Mouse (Mus musculus): ENCODE data around the gene Esrp2.
A peak's percentile ranks its signal among the peaks of the same experiment; 100 is the strongest.

The Esrp2 gene

DNA sequence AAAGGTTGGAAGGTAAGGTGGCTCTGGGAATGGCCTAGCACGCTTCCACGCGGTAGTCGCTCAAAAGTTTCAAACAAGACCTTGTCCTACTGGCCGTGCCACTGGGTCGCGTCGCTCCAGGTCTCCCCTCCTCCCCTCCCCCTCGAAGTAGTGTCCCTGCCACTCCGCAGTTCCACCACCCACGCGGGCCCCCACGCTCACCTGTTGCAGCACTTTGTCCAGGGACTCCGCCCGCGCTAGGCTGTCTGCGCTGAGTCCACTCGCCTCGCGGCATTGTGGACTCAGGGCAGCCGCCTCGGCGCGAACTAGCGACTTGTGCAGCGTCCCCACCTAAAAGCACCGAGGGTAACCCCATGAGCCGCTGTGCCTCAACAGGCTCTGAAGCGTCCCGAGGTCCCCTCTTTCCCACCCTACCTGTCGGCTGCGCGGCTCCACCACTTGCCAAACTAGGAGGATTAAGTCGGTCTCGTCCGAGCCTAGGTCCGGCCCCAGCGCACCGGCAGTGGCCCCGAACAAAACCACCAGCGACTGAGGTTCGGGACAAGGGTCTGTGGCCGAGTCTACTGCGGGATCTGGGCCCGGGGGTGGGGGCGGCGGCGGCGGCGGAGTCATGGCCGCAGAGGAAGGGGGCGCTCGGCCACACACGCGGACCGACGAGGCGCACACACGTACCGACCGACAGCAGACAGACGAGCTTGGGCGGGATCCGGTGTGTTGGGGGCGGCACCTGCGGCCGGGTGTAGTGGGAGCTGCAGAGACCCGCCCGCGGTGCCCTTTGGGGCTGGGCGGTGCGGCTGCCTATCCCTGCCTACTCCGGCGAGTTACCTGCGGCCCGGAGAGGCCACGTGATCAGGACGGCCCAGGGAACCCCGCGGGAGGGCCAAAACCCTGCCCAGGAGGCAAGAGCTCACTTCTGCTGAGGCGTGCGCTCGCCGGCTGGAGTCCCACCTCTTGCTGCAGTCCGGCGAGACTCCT is at the start of gene Esrp2:
Esrp2 (minus strand) TSS at position 819 of the 975 bp plus-strand sequence.
- DNase-seq (ENCODE audit: low read depth, low spot score): no peak

DNA sequence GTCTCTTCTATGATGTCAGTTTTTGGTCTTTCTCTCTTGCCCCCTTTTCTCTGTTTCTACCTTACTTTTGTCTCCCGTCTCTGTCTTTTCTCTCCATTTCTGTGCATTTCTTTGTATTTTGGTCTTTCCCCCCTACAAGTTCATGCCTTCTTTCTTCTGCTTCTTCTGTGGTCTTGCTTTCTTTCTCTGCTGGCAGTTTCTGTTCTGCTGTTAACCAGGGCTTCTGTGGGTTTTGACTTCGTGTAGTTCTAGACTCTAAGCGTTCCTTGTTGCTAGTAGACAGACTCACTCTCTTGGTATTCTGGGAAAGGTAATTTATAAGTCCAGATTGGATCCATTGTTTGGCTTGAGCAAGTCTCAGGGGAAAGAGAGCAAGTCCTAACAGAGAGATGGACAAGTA is 49.6 kb upstream of the Esrp2 start:
- no peak for DNase-seq (ENCODE audit: low read depth, low spot score)

DNA sequence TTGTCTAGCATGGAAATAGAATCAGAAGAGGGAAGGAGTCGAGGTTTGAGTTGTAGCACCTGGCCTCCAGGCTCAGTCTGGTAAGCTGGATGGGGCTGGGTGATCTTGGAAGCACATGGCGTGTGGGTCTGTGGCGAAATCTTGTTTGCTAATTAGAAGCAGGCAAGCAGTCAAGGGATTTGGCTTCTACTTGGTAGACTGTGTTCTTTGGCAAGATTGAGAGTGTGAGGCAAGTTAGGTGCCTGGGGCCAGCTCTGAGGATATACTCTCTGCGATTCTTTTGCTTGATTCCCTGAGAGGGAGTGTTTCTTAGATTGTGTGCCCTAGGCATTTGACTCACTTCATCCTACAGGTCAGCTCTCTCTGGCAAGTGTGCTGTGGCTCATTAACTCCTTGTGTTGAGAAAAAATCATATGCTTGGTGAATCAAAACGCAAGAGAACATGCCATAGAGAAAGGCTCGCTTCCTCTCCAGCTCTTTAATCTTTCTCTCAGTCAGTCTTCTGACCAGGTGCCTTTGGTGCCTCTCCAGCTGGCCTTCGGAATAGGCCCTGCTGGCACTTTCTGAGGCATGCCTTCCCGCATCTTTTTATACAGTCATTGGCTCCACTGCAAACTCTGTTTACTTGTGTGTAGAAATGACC is 49.0 kb upstream of the Esrp2 start:
- no peak for DNase-seq (ENCODE audit: low read depth, low spot score)

DNA sequence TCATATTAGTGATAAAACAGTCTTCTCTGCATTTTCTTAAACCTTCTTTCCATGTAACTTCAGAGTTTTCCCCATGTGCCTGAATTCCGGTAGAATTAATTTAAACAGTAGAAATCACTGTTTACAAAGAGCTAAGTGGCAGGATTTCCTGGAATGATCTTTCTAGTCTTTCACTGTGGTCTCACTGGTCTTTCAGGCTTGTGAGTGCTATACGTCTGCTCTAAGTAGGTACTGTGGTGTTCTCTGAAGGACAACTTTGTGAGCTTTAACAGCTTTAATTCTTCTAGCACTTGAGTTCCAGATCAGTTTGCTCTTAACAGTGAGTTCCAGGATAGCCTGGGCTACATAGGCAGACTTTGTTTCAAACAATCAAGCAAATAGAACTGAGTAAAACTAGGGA is 41.7 kb upstream of the Esrp2 start:
- no peak for DNase-seq (ENCODE audit: low read depth, low spot score)

DNA sequence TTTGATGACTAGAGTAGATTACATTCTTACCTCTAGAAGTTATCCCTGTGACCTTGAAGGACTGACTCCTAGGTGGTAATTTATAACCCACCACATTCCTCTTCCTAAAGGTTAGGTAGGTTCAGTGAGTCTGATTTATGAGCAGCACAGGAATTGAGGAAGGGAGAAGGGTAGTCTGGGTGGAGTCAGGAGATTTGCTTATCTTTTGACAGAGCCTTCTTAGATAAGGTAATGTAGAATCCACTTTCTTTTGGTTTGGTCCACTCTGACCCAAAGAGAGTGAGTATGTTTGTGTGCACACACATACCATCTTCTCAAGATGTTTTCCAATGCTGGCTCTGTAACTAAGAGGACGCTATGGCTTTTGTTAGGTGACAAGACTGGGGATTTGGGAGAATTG is 40.8 kb upstream of the Esrp2 start:
- no peak for DNase-seq (ENCODE audit: low read depth, low spot score)

DNA sequence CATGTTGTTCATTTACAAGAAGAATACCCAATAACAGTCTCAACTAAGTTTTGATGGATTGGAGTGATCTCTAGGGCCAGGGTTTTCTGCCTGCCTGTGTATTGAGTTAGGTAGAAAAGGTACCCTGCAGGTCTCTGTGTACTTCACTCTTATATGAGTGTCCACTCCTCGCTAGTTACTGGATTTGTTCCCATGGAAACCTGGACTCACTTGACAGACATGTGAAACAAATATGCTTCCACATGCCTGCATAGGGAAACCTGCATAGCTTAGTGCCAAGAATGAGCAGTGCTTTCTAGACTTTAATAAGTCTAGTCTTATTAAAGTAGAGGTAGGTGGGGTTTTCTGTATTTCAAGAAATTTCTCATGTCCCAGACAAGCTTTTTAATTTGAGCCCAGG is 40.1 kb upstream of the Esrp2 start:
- DNase-seq (ENCODE audit: low read depth, low spot score): no peak

DNA sequence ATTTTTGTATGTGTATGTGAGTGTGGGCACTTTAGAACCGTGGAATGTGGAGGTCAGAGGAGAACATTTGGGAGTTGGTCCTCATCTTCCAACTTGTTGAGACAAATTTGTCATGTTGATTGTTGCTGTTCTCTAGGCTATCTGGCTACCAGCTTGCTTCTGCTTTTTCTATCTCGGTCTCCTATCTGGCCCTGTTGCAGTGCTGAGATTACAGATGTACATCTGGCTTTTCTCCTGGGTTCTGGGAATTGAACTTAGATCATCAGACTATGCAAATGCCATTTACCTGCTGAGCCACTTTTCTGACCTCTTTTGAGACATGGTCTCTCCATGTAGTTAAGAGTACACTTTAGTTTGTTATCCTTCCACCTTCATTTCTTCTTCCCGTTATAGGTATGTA is 36.8 kb upstream of the Esrp2 start:
- DNase-seq (ENCODE audit: low read depth, low spot score): no peak

DNA sequence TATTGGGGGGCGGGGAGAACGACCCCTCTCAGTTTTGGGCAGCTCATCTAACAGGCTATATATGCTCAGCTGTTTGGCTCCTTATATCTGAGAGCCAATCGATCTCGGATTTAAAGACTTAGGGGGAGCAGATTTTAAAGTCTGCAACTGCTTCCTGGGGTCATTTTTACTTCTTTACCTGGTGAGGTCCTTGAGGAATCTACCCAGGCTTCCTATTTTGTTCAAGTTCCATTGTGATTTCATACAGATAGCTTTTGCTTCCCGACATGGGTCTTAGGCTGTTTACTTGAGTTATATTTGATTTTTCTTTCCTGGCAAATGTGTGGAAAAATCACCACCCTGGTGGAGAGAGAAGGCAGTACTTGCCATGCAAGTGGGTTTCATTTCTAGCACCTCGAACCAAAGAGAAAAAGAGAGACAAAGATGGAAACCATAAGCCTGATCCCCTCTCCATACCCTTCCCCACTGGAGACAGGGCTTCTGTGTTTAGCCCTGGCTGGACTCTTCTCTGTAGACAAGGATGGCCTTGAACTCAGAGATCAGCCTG is 33.2 kb upstream of the Esrp2 start:
- DNase-seq (ENCODE audit: low read depth, low spot score): no peak

DNA sequence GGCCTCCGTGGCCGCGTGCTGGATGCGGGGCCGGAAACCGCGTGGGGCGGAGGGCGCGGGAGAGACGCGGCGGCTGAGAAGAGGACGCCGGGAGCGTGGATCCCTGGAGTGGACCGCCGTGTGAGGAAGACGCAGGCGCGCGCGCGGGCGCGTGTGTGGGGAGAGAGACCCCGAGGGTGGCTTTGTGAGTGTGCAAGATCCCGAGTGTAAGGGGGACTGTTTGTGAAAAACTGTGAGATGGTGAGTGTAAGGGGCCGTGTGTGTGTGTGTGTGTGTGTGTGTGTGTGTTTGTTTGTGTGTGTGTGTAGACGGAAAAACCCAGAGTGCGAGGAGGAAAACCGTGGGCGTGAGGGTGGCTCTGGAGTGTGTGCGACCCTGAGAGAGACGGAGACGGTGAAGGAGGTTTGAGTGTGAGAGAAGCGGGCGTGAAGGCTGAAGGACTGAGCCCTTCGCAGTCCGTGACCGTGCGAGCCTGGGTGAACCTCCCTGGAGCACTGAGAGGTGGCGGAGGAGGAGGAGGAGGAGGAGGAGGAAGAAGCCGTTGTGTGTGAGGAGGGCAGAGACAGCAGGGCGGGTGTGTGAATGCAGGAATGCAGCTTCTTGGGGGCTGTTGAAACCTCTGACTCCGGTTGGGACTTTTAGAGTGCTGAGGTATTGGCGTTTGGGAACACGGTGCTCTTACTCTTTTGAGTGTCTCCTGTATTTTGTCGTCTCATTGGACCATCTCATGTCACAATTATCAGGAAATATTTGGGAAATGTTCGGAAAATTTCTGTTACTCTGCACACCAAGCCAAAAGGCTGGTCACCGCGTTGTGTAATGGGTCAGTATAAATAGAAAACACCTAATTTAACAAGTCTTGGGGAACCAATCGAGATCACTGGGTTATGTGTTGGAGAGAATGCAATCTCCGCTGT is 32.5 kb upstream of the Esrp2 start:
- DNase-seq (ENCODE audit: low read depth, low spot score): peak; percentile 57

DNA sequence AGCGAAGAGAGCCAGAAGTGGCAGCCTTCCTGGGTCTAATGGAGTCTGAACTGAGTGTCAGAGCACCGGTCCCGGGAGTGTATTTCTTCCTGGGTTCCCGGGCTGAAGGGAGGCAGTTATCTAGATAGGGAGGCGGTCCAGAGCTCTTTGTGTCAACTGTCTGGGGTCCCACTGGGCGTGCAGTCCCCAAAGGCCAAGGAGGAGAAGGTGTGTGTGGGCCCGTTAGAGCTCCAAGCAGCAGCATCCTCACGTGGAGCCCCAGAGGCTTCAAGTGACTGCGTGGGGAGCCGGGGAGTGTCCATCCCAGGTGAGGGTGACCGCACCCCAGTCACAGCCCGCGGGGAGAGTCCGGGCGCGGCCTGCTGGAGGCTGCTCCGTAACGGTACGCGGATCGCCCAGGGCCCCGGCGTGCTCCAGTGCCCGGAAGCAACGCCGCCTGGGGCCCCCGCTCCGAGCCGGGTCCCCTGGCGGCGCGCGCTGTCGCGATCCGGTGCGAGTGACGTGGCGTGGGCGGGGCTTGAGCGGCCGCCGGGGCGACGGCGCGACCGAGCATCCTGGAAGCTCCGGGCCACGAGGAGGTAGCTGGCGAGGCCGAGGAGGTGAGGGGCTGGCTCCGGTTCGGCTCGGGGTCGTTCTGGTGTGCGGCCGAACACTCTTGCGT is 31.7 kb upstream of the Esrp2 start, which contains the start of gene Slc7a6:
Slc7a6 (plus strand) TSS at position 502 of the 661 bp plus-strand sequence.
- peak; percentile 62 for DNase-seq (ENCODE audit: low read depth, low spot score)

DNA sequence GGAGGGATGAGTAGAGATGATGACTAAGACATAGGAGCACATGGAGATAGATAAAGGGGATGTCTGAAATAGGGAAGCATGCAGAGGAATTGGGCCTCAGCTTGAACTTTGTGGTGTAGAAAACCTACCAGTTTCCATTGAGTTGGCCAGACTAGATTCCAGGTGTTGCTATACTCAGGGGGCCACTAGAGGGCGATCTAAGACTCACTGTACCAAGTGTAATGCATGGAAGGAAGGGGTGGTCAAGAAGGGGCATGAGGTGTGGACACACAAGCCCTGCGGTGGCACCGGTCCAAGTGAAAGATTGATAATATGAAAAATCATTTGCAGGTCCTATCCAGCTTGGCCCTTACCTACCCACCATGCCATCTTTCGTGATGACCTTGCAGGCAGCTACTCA is 28.7 kb upstream of the Esrp2 start:
- peak; percentile 56 for DNase-seq (ENCODE audit: low read depth, low spot score)

DNA sequence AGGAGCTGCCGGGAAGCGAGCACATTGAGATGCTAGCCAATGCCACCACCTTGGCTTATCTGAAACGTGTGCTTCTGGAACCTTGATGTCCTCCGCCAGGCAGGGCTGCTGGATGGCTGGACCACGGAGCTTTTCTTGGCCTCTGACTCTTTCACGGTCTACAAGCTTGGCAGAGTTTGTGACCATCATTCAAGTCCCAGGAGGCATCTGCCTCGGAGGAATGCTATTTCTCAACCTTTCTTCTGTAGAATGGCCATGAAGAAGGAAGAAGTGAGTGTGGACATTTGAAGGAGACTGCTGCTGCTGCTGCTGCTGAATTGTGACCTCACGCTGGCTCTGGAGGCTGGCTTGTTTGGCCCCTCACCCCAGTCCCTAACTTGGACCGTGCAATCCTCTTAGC is 26.5 kb upstream of the Esrp2 start:
- no peak for DNase-seq (ENCODE audit: low read depth, low spot score)

DNA sequence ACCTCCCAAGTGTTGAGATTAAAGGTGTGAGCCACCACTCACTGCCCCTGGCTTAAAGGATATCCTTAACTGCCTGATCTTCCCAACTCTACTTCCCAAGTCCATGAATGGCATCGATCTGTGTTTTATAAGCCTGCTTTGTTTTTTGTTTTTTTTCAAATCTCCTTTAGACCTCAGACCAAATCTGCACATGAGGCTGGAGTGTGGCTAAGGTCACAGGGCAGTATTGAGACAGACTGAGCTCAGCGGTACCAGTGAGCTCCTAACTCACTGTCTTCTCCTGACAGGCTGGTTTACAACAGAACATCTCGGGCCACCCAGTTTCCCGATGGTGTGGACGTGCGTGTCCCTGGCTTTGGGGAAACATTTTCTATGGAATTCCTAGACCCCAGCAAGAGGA is 23.1 kb upstream of the Esrp2 start:
- DNase-seq (ENCODE audit: low read depth, low spot score): no peak

DNA sequence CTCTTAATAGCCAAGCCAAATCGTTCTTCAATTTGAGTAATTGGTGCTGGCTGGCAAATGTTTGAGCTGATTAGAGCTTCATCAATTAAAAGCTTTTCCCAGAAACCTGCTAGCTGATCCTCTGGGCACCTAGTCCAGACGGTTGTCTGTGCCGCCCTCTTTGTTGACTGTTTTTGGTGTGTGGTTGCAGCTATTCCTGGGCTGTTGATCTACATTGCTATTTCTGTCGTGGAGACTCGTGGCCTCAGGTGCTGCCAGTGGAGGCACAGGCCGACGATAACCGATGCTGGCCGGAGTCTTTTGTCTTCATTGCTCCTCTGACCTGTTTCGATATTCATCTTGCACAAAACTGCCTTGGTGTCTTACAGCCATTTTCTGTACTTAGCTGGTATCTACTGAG is 21.6 kb upstream of the Esrp2 start:
- no peak for DNase-seq (ENCODE audit: low read depth, low spot score)

DNA sequence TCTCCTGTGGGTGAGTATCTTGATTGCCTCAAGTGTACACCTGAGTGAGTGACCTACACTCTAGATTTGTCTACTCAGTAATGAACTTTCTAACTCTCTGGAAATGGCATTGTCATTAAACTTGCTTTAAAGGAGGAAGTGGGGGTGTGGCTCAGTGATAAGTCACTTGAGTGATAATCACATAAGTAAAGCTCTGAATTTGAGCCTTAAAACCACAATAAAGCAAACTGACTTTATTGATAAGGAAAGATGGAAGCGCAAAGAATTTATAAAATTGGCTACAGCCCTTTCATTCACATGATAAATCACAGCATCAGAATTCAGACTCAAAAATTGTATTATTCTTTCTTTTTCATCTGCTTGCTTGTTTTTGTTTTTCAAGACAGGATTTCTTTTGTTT is 20.6 kb upstream of the Esrp2 start:
- DNase-seq (ENCODE audit: low read depth, low spot score): no peak

DNA sequence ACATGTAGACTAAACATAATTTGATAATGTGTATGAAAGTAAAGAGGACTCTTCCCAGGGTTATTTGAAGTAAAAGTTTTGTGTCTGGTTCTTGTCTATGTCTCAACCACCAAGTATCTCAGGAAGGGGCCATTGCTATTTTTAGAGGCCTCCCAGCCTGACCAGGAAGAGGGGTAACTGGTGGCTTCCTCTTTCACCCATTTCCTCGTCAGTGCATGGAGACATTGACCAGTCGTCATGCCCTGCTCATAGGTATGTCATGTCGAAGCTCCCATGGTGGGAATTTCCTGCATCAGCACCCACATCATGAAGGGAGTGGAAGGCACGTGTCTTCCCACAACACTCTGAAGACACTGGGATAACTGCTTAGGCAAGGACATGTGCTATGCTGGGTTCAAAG is 16.1 kb upstream of the Esrp2 start:
- no peak for DNase-seq (ENCODE audit: low read depth, low spot score)

DNA sequence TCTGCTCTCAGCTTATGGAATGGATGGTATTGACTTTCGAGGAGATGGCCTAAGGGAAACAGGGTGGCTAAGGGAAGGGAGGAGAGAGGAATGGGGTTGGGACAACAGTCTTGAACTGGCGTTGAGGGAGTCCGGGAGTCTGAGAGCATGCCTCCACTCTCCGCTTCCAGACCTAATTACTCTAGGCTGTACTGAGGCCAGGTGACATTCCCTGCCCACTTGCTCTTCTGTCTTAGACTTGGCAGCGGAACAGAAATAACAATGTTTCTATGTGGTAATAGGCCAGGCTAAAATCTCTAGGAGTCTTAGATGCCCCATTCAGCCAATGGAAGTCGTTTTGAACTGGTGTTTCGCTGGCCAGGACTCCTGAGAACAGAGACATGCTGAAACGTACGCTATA is 14.3 kb upstream of the Esrp2 start:
- no peak for DNase-seq (ENCODE audit: low read depth, low spot score)

DNA sequence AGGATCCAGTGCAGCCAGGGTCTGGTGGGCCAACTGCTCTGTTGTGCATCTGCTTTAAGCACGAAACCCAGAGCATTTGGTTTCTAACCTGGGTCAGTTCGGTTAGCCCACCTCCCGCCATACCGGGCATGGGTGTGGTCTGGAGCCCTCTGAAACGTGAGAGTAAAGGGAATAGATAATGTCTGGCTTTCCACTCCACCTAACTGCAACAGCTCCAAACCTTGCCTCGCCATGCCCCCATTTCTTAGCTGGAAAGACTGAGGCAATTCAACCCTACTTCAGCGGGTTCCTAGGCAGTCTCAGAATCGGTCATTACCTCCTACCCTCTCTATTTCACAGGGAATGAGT is 13.9 kb upstream of the Esrp2 start:
- no peak for DNase-seq (ENCODE audit: low read depth, low spot score)

DNA sequence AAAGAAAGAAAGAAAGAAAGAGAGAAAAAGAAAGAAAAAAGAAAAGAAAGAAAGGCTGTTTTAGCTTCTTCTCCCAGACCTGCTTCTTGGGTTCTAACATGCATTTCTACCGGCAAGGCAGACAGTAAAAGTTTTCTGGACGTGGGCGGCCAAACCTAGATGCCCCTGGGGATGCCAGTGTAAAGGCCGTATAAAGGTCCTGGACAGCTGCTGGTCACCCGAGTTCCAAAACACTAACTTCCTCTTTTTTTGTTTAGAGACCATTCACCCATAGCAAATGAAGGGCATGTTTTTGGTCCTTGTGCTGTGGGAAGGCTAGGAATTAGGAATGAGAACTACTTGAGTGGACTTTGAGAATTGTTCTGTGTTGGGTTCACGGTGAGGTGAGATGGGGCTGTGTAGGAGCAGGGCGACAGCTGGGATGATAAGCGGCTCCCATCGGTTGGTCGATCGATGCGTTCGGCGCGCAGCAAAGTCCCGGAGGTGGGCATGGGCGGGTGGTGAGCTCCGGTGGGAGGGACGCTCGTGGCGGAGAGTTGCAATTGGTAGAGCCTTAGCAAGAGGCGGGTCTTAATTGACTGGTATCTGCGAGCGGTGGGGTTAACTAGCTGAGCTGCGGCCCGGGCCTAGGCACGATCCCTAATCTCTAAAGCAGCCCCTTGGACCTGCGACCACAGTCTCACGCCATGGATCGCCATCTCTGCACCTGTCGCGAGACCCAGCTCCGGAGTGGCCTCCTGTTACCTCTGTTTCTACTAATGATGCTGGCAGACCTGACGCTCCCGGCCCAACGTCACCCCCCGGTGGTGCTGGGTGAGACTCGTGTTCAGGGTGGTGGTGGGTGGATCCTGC is 13.3 kb upstream of the Esrp2 start, which contains the start of gene Pla2g15:
Pla2g15 (plus strand) TSS at position 599 of the 852 bp plus-strand sequence.
- peak; percentile 78 for DNase-seq (ENCODE audit: low read depth, low spot score)

DNA sequence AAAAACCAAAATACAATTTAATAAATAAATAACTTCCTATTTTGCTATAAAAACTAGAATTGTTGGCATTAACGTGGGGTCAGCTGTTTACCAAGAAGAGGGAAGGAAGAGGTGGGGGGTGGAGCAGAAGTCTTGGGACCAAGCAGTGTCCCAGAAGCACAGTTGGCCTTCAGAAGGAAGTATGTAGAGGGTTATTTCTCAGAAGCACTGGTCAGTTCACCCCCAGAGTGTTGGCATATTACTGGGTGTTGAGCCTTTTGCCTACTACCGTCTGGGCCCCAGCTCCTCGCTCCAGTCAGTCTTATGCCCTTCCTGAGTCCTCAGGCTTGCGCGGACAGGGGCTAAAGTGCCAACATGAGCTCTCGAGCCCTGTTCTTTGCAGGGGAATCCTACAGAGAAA is 12.3 kb upstream of the Esrp2 start:
- DNase-seq (ENCODE audit: low read depth, low spot score): no peak
